Mouse (Mus musculus) CH12.LX (cell line): ENCODE results near the gene Tfdp2. TPM values are rescaled to one million over a fixed set of nuclear protein-coding genes. Genes with fewer than 3 reads are reported as not detected.

Experiments used
- DNase-seq: peaks from one replicate; pipeline ENCODE4 v3.0.0-alpha.2; 2013; ENCODE audit errors: extremely low read depth
- H3K27ac ChIP-seq: 2 replicates; pipeline ENCODE4 v1.5.1; 2012; ENCODE audit warnings: low read depth, mild to moderate bottlenecking, control low read depth, moderate library complexity; ENCODE audit not compliant: insufficient read depth
- H3K27me3 ChIP-seq: replicated peaks from 2 replicates; pipeline ENCODE3; 2012; ENCODE audit warnings: inconsistent platforms
- H3K36me3 ChIP-seq, 2 experiments: replicated peaks in 1 of 2; 2 replicates each; pipeline versions ENCODE3 to v1.6.1; 2012; ENCODE audit warnings: inconsistent platforms in 1 of 2, low read length in 1 of 2, mild to moderate bottlenecking in 1 of 2, mixed read lengths in 1 of 2, moderate library complexity in 1 of 2; ENCODE audit not compliant: control insufficient read depth in 1 of 2, insufficient read depth in 1 of 2
- H3K4me1 ChIP-seq, 2 experiments: 2 replicates each; pipeline ENCODE4 v1.6.1; 2012; ENCODE audit warnings: inconsistent platforms in 1 of 2, moderate library complexity in 1 of 2; ENCODE audit not compliant: insufficient read depth in 2 of 2, control insufficient read depth in 1 of 2
- H3K4me2 ChIP-seq: 2 replicates; pipeline ENCODE4 v1.6.1; 2012; ENCODE audit warnings: low read depth, mild to moderate bottlenecking, control low read depth; ENCODE audit not compliant: poor library complexity, insufficient read depth, severe bottlenecking
- H3K4me3 ChIP-seq, 3 experiments: fragments of 150-350 bp in 1 of 3; sonication (generic) in 1 of 3; replicated peaks in 1 of 3; 2 replicates each; pipeline versions ENCODE3 to v1.5.1; 2011 to 2012; ENCODE audit warnings: low read depth in 2 of 3, low read length in 2 of 3, mild to moderate bottlenecking in 2 of 3, moderate library complexity in 2 of 3, control low read depth in 1 of 3, improper control_type of control experiment in 1 of 3, inconsistent platforms in 1 of 3, mixed read lengths in 1 of 3; ENCODE audit not compliant: poor library complexity in 1 of 3
- H3K79me2 ChIP-seq: replicated peaks from 2 replicates; pipeline ENCODE4 v1.6.1; 2012; ENCODE audit warnings: mild to moderate bottlenecking, moderate library complexity; ENCODE audit not compliant: control insufficient read depth, poor library complexity, insufficient read depth, severe bottlenecking; ENCODE audit errors: extremely low read depth
- H3K9ac ChIP-seq: 2 replicates; pipeline ENCODE4 v1.6.1; 2012; ENCODE audit warnings: low read depth, mild to moderate bottlenecking, control low read depth, moderate library complexity; ENCODE audit not compliant: insufficient read depth
- H3K9me3 ChIP-seq: replicated peaks from 2 replicates; pipeline ENCODE3; 2012; ENCODE audit warnings: low read length, inconsistent platforms, mixed read lengths
- BHLHE40 ChIP-seq: IDR thresholded peaks from 2 replicates; pipeline ENCODE4 v1.6.1; 2011; ENCODE audit warnings: mild to moderate bottlenecking, low read depth, low read length, improper control_type of control experiment
- CHD1 ChIP-seq: IDR thresholded peaks from 2 replicates; pipeline ENCODE4 v1.6.1; 2012; ENCODE audit warnings: low read depth, low read length, improper control_type of control experiment, inconsistent platforms
- CHD2 ChIP-seq: IDR thresholded peaks from 2 replicates; pipeline ENCODE4 v1.6.1; 2011; ENCODE audit warnings: low read length, improper control_type of control experiment
- CTCF ChIP-seq, 2 experiments: IDR thresholded peaks in 1 of 2; conservative IDR thresholded peaks in 1 of 2; 2 replicates each; pipeline ENCODE4 v1.5.1; 2011 to 2012; ENCODE audit warnings: low read depth in 2 of 2, low read length in 2 of 2, improper control_type of control experiment in 1 of 2, inconsistent platforms in 1 of 2, mild to moderate bottlenecking in 1 of 2, moderate library complexity in 1 of 2
- E2F4 ChIP-seq: IDR thresholded peaks from 2 replicates; pipeline ENCODE4 v1.6.1; 2011; ENCODE audit warnings: low read depth, low read length, improper control_type of control experiment; ENCODE audit not compliant: insufficient replicate concordance
- ELF1 ChIP-seq: IDR thresholded peaks from 2 replicates; pipeline ENCODE4 v1.6.1; 2014; ENCODE audit warnings: low read depth, mild to moderate bottlenecking, inconsistent platforms, low read length, improper control_type of control experiment
- EP300 ChIP-seq: IDR thresholded peaks from 2 replicates; pipeline ENCODE4 v1.6.1; 2011; ENCODE audit warnings: low read length, improper control_type of control experiment
- ETS1 ChIP-seq: conservative IDR thresholded peaks from 2 replicates; pipeline ENCODE4 v1.6.1; 2012; ENCODE audit warnings: low read depth, mild to moderate bottlenecking, inconsistent platforms, low read length, improper control_type of control experiment, moderate library complexity
- GABPA ChIP-seq: IDR thresholded peaks from 2 replicates; pipeline ENCODE4 v1.6.1; 2012; ENCODE audit warnings: low read depth, low read length, improper control_type of control experiment, inconsistent platforms; ENCODE audit not compliant: insufficient replicate concordance
- HCFC1 ChIP-seq: IDR thresholded peaks from 2 replicates; pipeline ENCODE4 v1.6.1; 2012; ENCODE audit warnings: low read depth, mild to moderate bottlenecking, inconsistent platforms, low read length, improper control_type of control experiment
- IRF4 ChIP-seq: IDR thresholded peaks from 2 replicates; pipeline ENCODE4 v1.6.1; 2014; ENCODE audit warnings: low read depth, mild to moderate bottlenecking, inconsistent platforms, low read length, improper control_type of control experiment
- JUN ChIP-seq: IDR thresholded peaks from 2 replicates; pipeline ENCODE4 v1.6.1; 2011; ENCODE audit warnings: low read depth, mild to moderate bottlenecking, low read length, improper control_type of control experiment, moderate library complexity; ENCODE audit not compliant: insufficient read depth
- JUND ChIP-seq: conservative IDR thresholded peaks from 2 replicates; pipeline ENCODE4 v1.6.1; 2011; ENCODE audit warnings: low read depth, low read length, improper control_type of control experiment
- KAT2A ChIP-seq: IDR thresholded peaks from 2 replicates; pipeline ENCODE4 v1.6.1; 2012; ENCODE audit warnings: low read length, improper control_type of control experiment, inconsistent platforms; ENCODE audit not compliant: insufficient replicate concordance
- MAFK ChIP-seq: IDR thresholded peaks from 2 replicates; pipeline ENCODE4 v1.6.1; 2011; ENCODE audit warnings: low read length, improper control_type of control experiment; ENCODE audit not compliant: insufficient replicate concordance
- MAX ChIP-seq: IDR thresholded peaks from 2 replicates; pipeline ENCODE4 v1.6.1; 2011; ENCODE audit warnings: low read length, improper control_type of control experiment
- MAZ ChIP-seq: IDR thresholded peaks from 2 replicates; pipeline ENCODE4 v1.6.1; 2012; ENCODE audit warnings: low read depth, mild to moderate bottlenecking, inconsistent platforms, low read length, improper control_type of control experiment, moderate library complexity
- MEF2A ChIP-seq: IDR thresholded peaks from 2 replicates; pipeline ENCODE4 v1.6.1; 2014; ENCODE audit warnings: low read depth, mild to moderate bottlenecking, inconsistent platforms, low read length, improper control_type of control experiment, borderline replicate concordance
- MXI1 ChIP-seq: IDR thresholded peaks from 2 replicates; pipeline ENCODE4 v1.6.1; 2011; ENCODE audit warnings: mild to moderate bottlenecking, low read depth, low read length, improper control_type of control experiment
- MYC ChIP-seq: IDR thresholded peaks from 2 replicates; pipeline ENCODE4 v1.6.1; 2011; ENCODE audit warnings: low read depth, mild to moderate bottlenecking, improper control_type of control experiment, low read length
- NELFE ChIP-seq: IDR thresholded peaks from 2 replicates; pipeline ENCODE4 v1.6.1; 2011; ENCODE audit warnings: low read depth, low read length, improper control_type of control experiment
- NRF1 ChIP-seq: IDR thresholded peaks from 2 replicates; pipeline ENCODE4 v1.6.1; 2014; ENCODE audit warnings: low read depth, mild to moderate bottlenecking, inconsistent platforms, low read length, improper control_type of control experiment, moderate library complexity
- PAX5 ChIP-seq: IDR thresholded peaks from 2 replicates; pipeline ENCODE4 v1.6.1; 2012; ENCODE audit warnings: low read length, inconsistent platforms, mixed read lengths
- POLR2A ChIP-seq: IDR thresholded peaks from 2 replicates; pipeline ENCODE4 v1.6.1; 2011; ENCODE audit warnings: low read depth, mild to moderate bottlenecking, improper control_type of control experiment, low read length
- POLR2AphosphoS2 ChIP-seq: IDR thresholded peaks from 2 replicates; pipeline ENCODE4 v1.6.1; 2011; ENCODE audit warnings: low read depth, low read length, improper control_type of control experiment
- RAD21 ChIP-seq: IDR thresholded peaks from 2 replicates; pipeline ENCODE4 v1.6.1; 2011; ENCODE audit warnings: low read depth, mild to moderate bottlenecking, low read length, improper control_type of control experiment, moderate library complexity
- RCOR1 ChIP-seq: conservative IDR thresholded peaks from 2 replicates; pipeline ENCODE4 v1.6.1; 2012; ENCODE audit warnings: low read depth, mild to moderate bottlenecking, inconsistent platforms, low read length, improper control_type of control experiment
- SIN3A ChIP-seq: IDR thresholded peaks from 2 replicates; pipeline ENCODE4 v1.6.1; 2012; ENCODE audit warnings: low read length, improper control_type of control experiment, inconsistent platforms
- SMC3 ChIP-seq: IDR thresholded peaks from 2 replicates; pipeline ENCODE4 v1.6.1; 2011; ENCODE audit warnings: low read depth, low read length, improper control_type of control experiment
- TBP ChIP-seq: conservative IDR thresholded peaks from 2 replicates; pipeline ENCODE4 v1.6.1; 2011; ENCODE audit warnings: low read depth, low read length, improper control_type of control experiment
- TCF12 ChIP-seq: IDR thresholded peaks from 2 replicates; pipeline ENCODE4 v1.6.1; 2014; ENCODE audit warnings: low read depth, mild to moderate bottlenecking, inconsistent platforms, low read length, improper control_type of control experiment
- UBTF ChIP-seq: IDR thresholded peaks from 2 replicates; pipeline ENCODE4 v1.6.1; 2012; ENCODE audit warnings: low read depth, mild to moderate bottlenecking, inconsistent platforms, low read length, improper control_type of control experiment, moderate library complexity
- USF1 ChIP-seq: IDR thresholded peaks from 2 replicates; pipeline ENCODE4 v1.6.1; 2014; ENCODE audit warnings: low read depth, mild to moderate bottlenecking, inconsistent platforms, low read length, improper control_type of control experiment
- USF2 ChIP-seq: conservative IDR thresholded peaks from 2 replicates; pipeline ENCODE4 v1.6.1; 2011; ENCODE audit warnings: low read depth, low read length, improper control_type of control experiment
- ZC3H11A ChIP-seq: IDR thresholded peaks from 2 replicates; pipeline ENCODE4 v1.6.1; 2012; ENCODE audit warnings: low read depth, mild to moderate bottlenecking, inconsistent platforms, low read length, improper control_type of control experiment
- ZKSCAN1 ChIP-seq: IDR thresholded peaks from 2 replicates; pipeline ENCODE4 v1.6.1; 2012; ENCODE audit warnings: low read depth, inconsistent platforms, low read length, improper control_type of control experiment, borderline replicate concordance
- ZMIZ1 ChIP-seq: IDR thresholded peaks from 2 replicates; pipeline ENCODE4 v1.6.1; 2012; ENCODE audit warnings: low read depth, mild to moderate bottlenecking, inconsistent platforms, low read length, improper control_type of control experiment
- ZNF384 ChIP-seq: IDR thresholded peaks from 2 replicates; pipeline ENCODE4 v1.6.1; 2012; ENCODE audit warnings: low read depth, low read length, improper control_type of control experiment, inconsistent platforms
- dilution Hi-C: fragments of 300-500 bp; cut with MboI; formaldehyde crosslinking; loops from 2 replicates; pipeline ENCODE4 v1.14.3; 2020; ENCODE audit warnings: low sequenced_read_pairs; ENCODE audit not compliant: extremely low pct_unique_long_range_greater_than_20kb, extremely low pct_ligation_motif_present
- in situ Hi-C: fragments of 300-500 bp; cut with MboI; formaldehyde crosslinking; loops from 3 replicates; pipeline ENCODE4 v1.14.3; 2019; ENCODE audit warnings: low sequenced_read_pairs, low pct_ligation_motif_present, low pct_unique_long_range_greater_than_20kb, mixed read lengths
- polyA plus RNA-seq: library from polyadenylated mRNA; unstranded; fragments of >175 nt; gene quantifications from 2 replicates; pipeline ENCODE4 v1.2.1, GENCODE M21; 2012; ENCODE audit warnings: low read depth; ENCODE audit not compliant: insufficient read length
- total RNA-seq, 2 experiments: library from RNA; depleted of rRNA; stranded (reverse); fragments of 300-350 nt in 1 of 2; fragments of >200 nt in 1 of 2; gene quantifications; 2 replicates each; pipeline ENCODE4 v1.2.3; 2012 to 2014

The Tfdp2 gene
- total and polyA plus RNA-seq, 3 experiments, result 3.4 to 4.9 (median 4.7) TPM

GRCm38 (mm10) chr9:96364141-96364838, 168.2 kb downstream of the Tfdp2 start, which contains the start of gene Atp1b3:
TSS of gene Atp1b3 (minus strand) at chr9:96364442.
- TF ChIP-seq MEF2A, result no peak
- peak; percentile 84 for TF ChIP-seq NELFE
- TF ChIP-seq MAFK, result no peak
- peak; percentile 76 for TF ChIP-seq ELF1
- no peak for TF ChIP-seq PAX5
- TF ChIP-seq ETS1, result no peak
- no peak for TF ChIP-seq KAT2A
- TF ChIP-seq MAZ, result peak; percentile 60
- peak; percentile 51; the same call in 1 of the 2 replicates for TF ChIP-seq MXI1
- TF ChIP-seq USF2, result no peak
- TF ChIP-seq E2F4, result no peak
- TF ChIP-seq RCOR1, result no peak
- TF ChIP-seq MYC, result no peak
- no peak for TF ChIP-seq GABPA
- TF ChIP-seq HCFC1, result peak; percentile 41; the same call in 1 of the 2 replicates
- TF ChIP-seq TBP, result peak; percentile 51; the same call in 1 of the 2 replicates
- TF ChIP-seq EP300, result no peak
- peak; percentile 89 for TF ChIP-seq POLR2A
- peak; percentile 73 for TF ChIP-seq TCF12
- TF ChIP-seq BHLHE40, result no peak
- no peak; the same call in 1 of the 2 replicates for TF ChIP-seq MAX
- no peak for TF ChIP-seq SIN3A
- no peak for TF ChIP-seq RAD21
- TF ChIP-seq POLR2AphosphoS2, result no peak
- no peak for TF ChIP-seq SMC3
- no peak for TF ChIP-seq JUN
- no peak for TF ChIP-seq UBTF
- no peak for TF ChIP-seq CHD1
- peak in 1 of 2 experiments; percentile 14; a peak in 1 of 4 replicates for TF ChIP-seq CTCF (conservative IDR thresholded peaks at IDR 0.05 in 1 of 2, IDR thresholded peaks at IDR 0.05 in 1 of 2; ENCODE audit: low read depth in 2 of 2, low read length in 2 of 2)
- TF ChIP-seq USF1, result no peak
- peak; percentile 63 for TF ChIP-seq ZMIZ1
- peak; percentile 62; the same call in 1 of the 2 replicates for TF ChIP-seq NRF1
- peak; percentile 6; the same call in 1 of the 2 replicates for TF ChIP-seq IRF4
- TF ChIP-seq ZNF384, result no peak
- TF ChIP-seq ZKSCAN1, result no peak
- no peak for TF ChIP-seq JUND
- no peak for TF ChIP-seq ZC3H11A
- TF ChIP-seq CHD2, result no peak
- Histone ChIP-seq H3K27ac (peak within 1 kb of the TSS; percentile 82), H3K9me3 (peaks cover 3% of the 10 kb centered on the region), H3K79me2 (peaks cover 28% of the 10 kb centered on the region), H3K4me1 (peaks cover 5 to 29% of the 10 kb centered on the region in 2 experiments), H3K4me2 (peak within 1 kb of the TSS; percentile 78; the same call in 1 of the 2 replicates), H3K36me3 (peaks cover 0 to 8% of the 10 kb centered on the region in 2 experiments), H3K9ac (peak within 1 kb of the TSS; percentile 79), H3K27me3 (no peaks in the 10 kb centered on the region), H3K4me3 (peak within 1 kb of the TSS; percentile 79 to 98 (median 94))
- in situ Hi-C loops, result no loop called here
- DNase-seq, result peak; percentile 90
- dilution Hi-C loops, result no loop called here
